Mouse (Mus musculus): ENCODE results near the gene Rps11. TPM values are rescaled to one million over a fixed set of nuclear protein-coding genes. Genes with fewer than 3 reads are reported as not detected.
"Not testable (repeated sequence)": the region's sequence is repeated elsewhere in the genome, so short reads cannot be mapped to it uniquely, and the experiment has no call there.

The Rps11 gene
- 1,225 and 1,374 TPM in 2 replicates for polyA plus RNA-seq (2015; fragmentation: Nextera tagmentation; extraction: Ambion mirVana)

DNA sequence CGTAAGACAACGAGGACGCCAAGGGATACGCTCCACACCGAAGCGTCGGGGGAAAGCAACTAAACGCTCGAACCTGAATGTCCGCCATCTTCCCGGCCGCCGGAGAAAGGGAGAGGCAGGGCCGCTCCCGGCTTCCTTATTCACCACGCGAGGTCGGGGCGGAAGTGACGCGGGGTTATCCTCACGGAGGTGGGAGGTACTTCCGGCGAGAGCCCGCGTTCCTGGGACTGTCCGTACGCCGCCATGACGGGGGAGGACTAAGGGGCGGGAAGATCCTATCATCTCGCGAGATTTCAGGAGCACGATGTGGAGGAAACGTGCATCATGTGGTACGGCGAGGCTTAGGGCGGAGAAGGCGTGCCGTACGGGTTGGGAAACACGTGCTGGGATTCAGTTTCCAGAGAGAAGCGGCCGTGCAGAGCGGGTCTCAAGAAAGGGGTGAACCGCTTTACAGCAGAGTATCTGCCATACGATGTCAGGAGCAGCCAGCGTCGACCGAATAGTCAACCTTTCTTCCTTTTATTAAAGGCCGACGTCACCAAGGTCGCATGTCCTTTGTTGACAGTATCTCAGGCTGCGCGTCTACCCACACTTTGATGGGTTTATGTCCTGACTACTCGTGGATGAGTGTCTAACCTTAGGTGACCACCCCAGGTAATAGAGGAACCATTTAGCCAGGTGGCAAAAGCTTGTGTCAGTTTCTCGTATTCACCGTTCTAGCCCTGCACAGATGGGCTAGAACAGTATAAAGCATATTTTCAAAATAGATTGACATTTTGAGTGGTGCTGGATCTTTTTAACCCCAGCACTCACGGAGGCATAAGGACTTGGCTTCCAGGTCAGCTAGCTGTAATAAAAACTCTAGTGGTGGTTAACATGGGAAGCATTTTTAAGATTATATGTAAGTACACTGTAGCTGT, at the start of gene Rps11:
Gene Rps11, minus strand, starts transcription at position 216 of the 920 bp plus-strand sequence.
- Histone ChIP-seq H3K27ac (ENCODE audit: low read length) (peak within 1 kb of the TSS; percentile 82), H3K9ac (ENCODE audit: low read length) (peak within 1 kb of the TSS; percentile 88), H3K9me3 (replicated peaks; ENCODE audit: control insufficient read depth, low read length) (no peaks in the 10 kb centered on the region), H3K4me2 (ENCODE audit: low read depth, low read length) (peak within 1 kb of the TSS; percentile 76), H3K27me3 (ENCODE audit: control insufficient read depth, insufficient read depth, low read length) (no peaks in the 10 kb centered on the region), H3K36me3 (ENCODE audit: control insufficient read depth, insufficient read depth, low read length) (peaks cover 27% of the 10 kb centered on the region), H3K4me1 (ENCODE audit: control insufficient read depth, insufficient read depth, low read length) (peaks cover 41% of the 10 kb centered on the region), H3K4me3 (replicated peaks; ENCODE audit: low read length) (peak within 1 kb of the TSS; percentile 69)
- WGBS: under 1% methylated on average over 59 of the region's 59 CpGs
- peak; percentile 84 for ATAC-seq (ENCODE audit: insufficient read depth, low FRiP score)

DNA sequence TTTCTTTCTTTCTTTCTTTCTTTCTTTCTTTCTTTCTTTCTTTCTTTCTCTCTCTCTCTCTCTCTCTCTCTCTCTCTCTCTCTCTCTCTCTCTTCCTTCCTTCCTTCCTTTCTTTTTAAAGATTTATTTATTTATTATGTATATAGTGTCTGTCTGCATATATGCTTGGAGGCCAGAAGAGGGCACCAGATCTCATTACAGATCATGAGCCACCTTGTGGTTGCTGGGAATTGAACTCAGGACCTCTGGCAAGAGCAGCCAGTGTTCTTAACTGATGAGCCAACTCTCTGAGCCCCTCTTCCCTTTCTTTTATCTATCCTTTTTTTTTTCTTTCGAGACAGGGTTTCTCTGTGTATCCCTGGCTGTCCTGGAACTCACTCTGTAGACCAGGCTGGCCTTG, 49.5 kb upstream of the Rps11 start:
- H3K4me2 ChIP-seq (ENCODE audit: low read depth, low read length); H3K27ac ChIP-seq (ENCODE audit: low read length); H3K9ac ChIP-seq (ENCODE audit: low read length); ATAC-seq (ENCODE audit: insufficient read depth, low FRiP score); H3K36me3 ChIP-seq (ENCODE audit: control insufficient read depth, insufficient read depth, low read length); H3K4me3 ChIP-seq (replicated peaks; ENCODE audit: low read length): not testable (repeated sequence)
- Histone ChIP-seq H3K27me3 (ENCODE audit: control insufficient read depth, insufficient read depth, low read length) (peaks cover 68% of the 10 kb centered on the region), H3K9me3 (replicated peaks; ENCODE audit: control insufficient read depth, low read length) (peaks cover 16% of the 10 kb centered on the region), H3K4me1 (ENCODE audit: control insufficient read depth, insufficient read depth, low read length) (peaks cover 10% of the 10 kb centered on the region; the same call in 1 of the 2 replicates)
- WGBS: 54% methylated on average over 1 of the region's 1 CpGs

- WGBS: 57% methylated on average over 7 of the region's 7 CpGs
- Histone ChIP-seq H3K4me2 (ENCODE audit: low read depth, low read length) (no peak overlapping the region), H3K9me3 (replicated peaks; ENCODE audit: control insufficient read depth, low read length) (peaks cover 19% of the 10 kb centered on the region), H3K36me3 (ENCODE audit: control insufficient read depth, insufficient read depth, low read length) (no peaks in the 10 kb centered on the region), H3K4me1 (ENCODE audit: control insufficient read depth, insufficient read depth, low read length) (peaks cover 10% of the 10 kb centered on the region; the same call in 1 of the 2 replicates), H3K27me3 (ENCODE audit: control insufficient read depth, insufficient read depth, low read length) (peaks cover 68% of the 10 kb centered on the region), H3K9ac (ENCODE audit: low read length) (no peak overlapping the region), H3K27ac (ENCODE audit: low read length) (no peak overlapping the region), H3K4me3 (replicated peaks; ENCODE audit: low read length) (no peak overlapping the region)
- ATAC-seq (ENCODE audit: insufficient read depth, low FRiP score): no peak
These were observed 48.7 kb upstream of the Rps11 start for GRCm38 (mm10) chr7:45172974-45173373.

- 86% methylated on average over 3 of the region's 3 CpGs for WGBS
- Histone ChIP-seq H3K4me3 (replicated peaks; ENCODE audit: low read length) (no peak overlapping the region), H3K9ac (ENCODE audit: low read length) (no peak overlapping the region), H3K4me2 (ENCODE audit: low read depth, low read length) (no peak overlapping the region), H3K4me1 (ENCODE audit: control insufficient read depth, insufficient read depth, low read length) (no peaks in the 10 kb centered on the region), H3K9me3 (replicated peaks; ENCODE audit: control insufficient read depth, low read length) (peaks cover 19% of the 10 kb centered on the region), H3K36me3 (ENCODE audit: control insufficient read depth, insufficient read depth, low read length) (no peaks in the 10 kb centered on the region), H3K27ac (ENCODE audit: low read length) (no peak overlapping the region), H3K27me3 (ENCODE audit: control insufficient read depth, insufficient read depth, low read length) (peaks cover 65% of the 10 kb centered on the region)
- ATAC-seq (ENCODE audit: insufficient read depth, low FRiP score): no peak
These were observed 45.3 kb upstream of the Rps11 start for GRCm38 (mm10) chr7:45169495-45169894.

DNA sequence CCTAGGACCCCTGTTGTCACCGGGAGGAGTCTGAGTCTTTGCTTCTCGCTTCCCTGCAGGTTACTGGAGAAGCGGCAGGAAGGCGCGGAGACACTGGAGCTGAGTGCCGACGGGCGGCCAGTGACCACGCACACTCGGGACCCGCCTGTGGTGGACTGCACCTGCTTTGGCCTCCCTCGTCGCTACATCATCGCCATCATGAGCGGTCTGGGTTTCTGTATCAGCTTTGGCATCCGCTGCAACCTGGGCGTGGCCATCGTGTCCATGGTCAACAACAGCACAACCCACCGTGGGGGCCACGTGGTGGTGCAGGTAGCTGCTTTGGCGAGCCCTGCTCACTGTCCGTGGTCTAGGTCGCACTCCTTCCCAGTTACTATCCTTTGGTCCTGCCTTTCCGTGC, 44.4 kb upstream of the Rps11 start:
- H3K9ac ChIP-seq (ENCODE audit: low read length): no peak overlapping the region
- no peak for ATAC-seq (ENCODE audit: insufficient read depth, low FRiP score)
- H3K36me3 ChIP-seq (ENCODE audit: control insufficient read depth, insufficient read depth, low read length): no peaks in the 10 kb centered on the region
- no peak overlapping the region for H3K27ac ChIP-seq (ENCODE audit: low read length)
- peaks cover 19% of the 10 kb centered on the region for H3K9me3 ChIP-seq (replicated peaks; ENCODE audit: control insufficient read depth, low read length)
- 6% methylated on average over 24 of the region's 24 CpGs for WGBS
- no peak overlapping the region for H3K4me2 ChIP-seq (ENCODE audit: low read depth, low read length)
- H3K4me3 ChIP-seq (replicated peaks; ENCODE audit: low read length): no peak overlapping the region
- H3K4me1 ChIP-seq (ENCODE audit: control insufficient read depth, insufficient read depth, low read length): no peaks in the 10 kb centered on the region
- peaks cover 69% of the 10 kb centered on the region for H3K27me3 ChIP-seq (ENCODE audit: control insufficient read depth, insufficient read depth, low read length)

- ATAC-seq (ENCODE audit: insufficient read depth, low FRiP score): no peak
- 4% methylated on average over 19 of the region's 19 CpGs for WGBS
- no peaks in the 10 kb centered on the region for H3K4me1 ChIP-seq (ENCODE audit: control insufficient read depth, insufficient read depth, low read length)
These were observed 43.7 kb upstream of the Rps11 start for GRCm38 (mm10) chr7:45167761-45168445.

GRCm38 (mm10) chr7:45166950-45167401, 42.7 kb upstream of the Rps11 start:
- no peak overlapping the region for H3K27ac ChIP-seq (ENCODE audit: low read length)
- peaks cover 3% of the 10 kb centered on the region; the same call in 1 of the 2 replicates for H3K4me1 ChIP-seq (ENCODE audit: control insufficient read depth, insufficient read depth, low read length)
- no peak overlapping the region for H3K4me2 ChIP-seq (ENCODE audit: low read depth, low read length)
- 26% methylated on average over 9 of the region's 10 CpGs for WGBS
- no peak overlapping the region for H3K4me3 ChIP-seq (replicated peaks; ENCODE audit: low read length)
- H3K27me3 ChIP-seq (ENCODE audit: control insufficient read depth, insufficient read depth, low read length): peaks cover 79% of the 10 kb centered on the region
- peaks cover 19% of the 10 kb centered on the region for H3K9me3 ChIP-seq (replicated peaks; ENCODE audit: control insufficient read depth, low read length)
- H3K36me3 ChIP-seq (ENCODE audit: control insufficient read depth, insufficient read depth, low read length): no peaks in the 10 kb centered on the region
- no peak overlapping the region for H3K9ac ChIP-seq (ENCODE audit: low read length)
- no peak for ATAC-seq (ENCODE audit: insufficient read depth, low FRiP score)

More at GRCm38 (mm10) chr7:45167761-45168445, 43.7 kb upstream of the Rps11 start:
- Histone ChIP-seq H3K9ac (ENCODE audit: low read length) (no peak overlapping the region), H3K4me3 (replicated peaks; ENCODE audit: low read length) (no peak overlapping the region), H3K4me2 (ENCODE audit: low read depth, low read length) (no peak overlapping the region), H3K36me3 (ENCODE audit: control insufficient read depth, insufficient read depth, low read length) (no peaks in the 10 kb centered on the region), H3K27me3 (ENCODE audit: control insufficient read depth, insufficient read depth, low read length) (peaks cover 75% of the 10 kb centered on the region), H3K27ac (ENCODE audit: low read length) (no peak overlapping the region), H3K9me3 (replicated peaks; ENCODE audit: control insufficient read depth, low read length) (peaks cover 19% of the 10 kb centered on the region)

DNA sequence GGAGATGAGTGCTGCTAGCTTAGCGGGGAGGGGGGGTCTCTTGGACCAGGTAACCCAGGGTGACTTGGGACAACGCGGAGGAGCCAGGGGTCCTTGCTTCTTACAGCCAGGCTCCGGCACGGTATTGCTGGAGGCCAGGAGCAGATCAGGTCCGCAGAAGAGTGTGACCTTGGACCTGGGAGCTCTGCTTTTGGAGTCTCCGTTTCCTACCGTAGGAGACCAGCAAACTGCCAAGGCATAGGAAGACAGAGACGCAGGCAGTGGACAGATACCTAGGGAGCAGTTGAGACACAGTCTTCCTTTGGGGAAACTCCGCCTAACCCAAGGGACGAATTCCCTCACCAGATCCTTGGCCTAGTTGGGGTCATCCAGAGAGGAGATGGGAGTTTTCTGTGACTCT, 41.5 kb upstream of the Rps11 start:
- H3K4me3 ChIP-seq (replicated peaks; ENCODE audit: low read length): no peak overlapping the region
- H3K9ac ChIP-seq (ENCODE audit: low read length): no peak overlapping the region
- no peaks in the 10 kb centered on the region for H3K36me3 ChIP-seq (ENCODE audit: control insufficient read depth, insufficient read depth, low read length)
- no peak for ATAC-seq (ENCODE audit: insufficient read depth, low FRiP score)
- WGBS: 48% methylated on average over 11 of the region's 11 CpGs
- H3K27ac ChIP-seq (ENCODE audit: low read length): no peak overlapping the region
- H3K4me1 ChIP-seq (ENCODE audit: control insufficient read depth, insufficient read depth, low read length): peaks cover 3% of the 10 kb centered on the region; the same call in 1 of the 2 replicates
- H3K4me2 ChIP-seq (ENCODE audit: low read depth, low read length): no peak overlapping the region
- peaks cover 74% of the 10 kb centered on the region for H3K27me3 ChIP-seq (ENCODE audit: control insufficient read depth, insufficient read depth, low read length)
- H3K9me3 ChIP-seq (replicated peaks; ENCODE audit: control insufficient read depth, low read length): peaks cover 19% of the 10 kb centered on the region

GRCm38 (mm10) chr7:45164833-45165232, 40.6 kb upstream of the Rps11 start:
- H3K9me3 ChIP-seq (replicated peaks; ENCODE audit: control insufficient read depth, low read length): peaks cover 13% of the 10 kb centered on the region
- no peak overlapping the region for H3K9ac ChIP-seq (ENCODE audit: low read length)
- H3K27me3 ChIP-seq (ENCODE audit: control insufficient read depth, insufficient read depth, low read length): peaks cover 68% of the 10 kb centered on the region
- H3K4me2 ChIP-seq (ENCODE audit: low read depth, low read length): no peak overlapping the region
- peaks cover 3% of the 10 kb centered on the region; the same call in 1 of the 2 replicates for H3K4me1 ChIP-seq (ENCODE audit: control insufficient read depth, insufficient read depth, low read length)
- WGBS: 67% methylated on average over 5 of the region's 5 CpGs
- no peaks in the 10 kb centered on the region for H3K36me3 ChIP-seq (ENCODE audit: control insufficient read depth, insufficient read depth, low read length)
- ATAC-seq (ENCODE audit: insufficient read depth, low FRiP score): no peak
- H3K4me3 ChIP-seq (replicated peaks; ENCODE audit: low read length): no peak overlapping the region
- H3K27ac ChIP-seq (ENCODE audit: low read length): no peak overlapping the region
